Mouse (Mus musculus) bone marrow, adult 2 months (tissue): ENCODE data around the gene Med12l.

Experiments
- CTCF ChIP-seq: fragments of 200-500 bp; IDR thresholded peaks from 2 replicates; pipeline ENCODE4 v1.5.1; 2011; ENCODE audit warnings: low read length, control low read depth; ENCODE audit not compliant: control insufficient read depth, insufficient read depth
- POLR2A ChIP-seq: fragments of 200-500 bp; IDR thresholded peaks from 2 replicates; pipeline ENCODE4 v1.6.1; 2011; ENCODE audit warnings: low read depth, mild to moderate bottlenecking, control low read depth, low read length, borderline replicate concordance; ENCODE audit not compliant: control insufficient read depth

DNA sequence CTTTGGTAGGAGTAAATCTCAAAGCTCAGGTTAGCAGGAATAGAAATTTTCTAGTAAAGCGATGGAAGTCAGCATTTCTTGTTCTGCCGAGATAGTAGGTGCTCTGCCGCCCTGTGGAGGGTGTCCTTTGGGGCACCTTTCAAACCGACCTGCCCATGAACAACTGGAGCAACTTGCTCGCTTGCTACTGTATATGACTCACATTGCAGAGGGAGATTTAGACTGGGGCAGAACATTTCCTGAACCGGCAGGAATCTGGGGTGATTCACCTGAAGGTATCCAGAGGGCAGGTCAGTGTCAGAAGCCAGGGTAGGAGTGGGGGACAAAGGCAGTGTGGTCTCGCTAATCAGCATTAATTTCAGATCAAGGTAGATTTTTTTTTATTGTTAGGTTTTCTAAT, 189.3 kb downstream of the Med12l start, which contains the start of gene Gpr87:
- TF ChIP-seq POLR2A (no peak), CTCF (no peak)
